Mouse (Mus musculus) layer of hippocampus, adult 2 months (tissue): ENCODE data around the gene Wdr24. TPM values are rescaled to one million over a fixed set of nuclear protein-coding genes. Genes with fewer than 3 reads are reported as not detected.

Experiments
- DNase-seq, 2 experiments: peaks; one replicate each; pipeline ENCODE4 v3.0.0; 2022; ENCODE audit warnings: low spot score in 2 of 2
- H3K27ac ChIP-seq: fragments of 200-600 bp; 2 replicates; pipeline ENCODE4 v1.8.1; 2022
- H3K4me3 ChIP-seq: fragments of 200-600 bp; 2 replicates; pipeline ENCODE4 v1.8.1; 2022; ENCODE audit warnings: mild to moderate bottlenecking
- CTCF ChIP-seq: fragments of 200-600 bp; conservative IDR thresholded peaks from 2 replicates; pipeline ENCODE4 v1.8.1; 2022; ENCODE audit warnings: antibody characterized with exemption, mild to moderate bottlenecking, moderate library complexity
- total RNA-seq, 2 experiments: library from RNA; stranded (reverse); gene quantifications; 2 replicates each; pipeline ENCODE4 v1.2.3; 2021

The Wdr24 gene
- total RNA-seq, 2 experiments from 2014 or later, result 27.9 to 28.9 TPM

DNA sequence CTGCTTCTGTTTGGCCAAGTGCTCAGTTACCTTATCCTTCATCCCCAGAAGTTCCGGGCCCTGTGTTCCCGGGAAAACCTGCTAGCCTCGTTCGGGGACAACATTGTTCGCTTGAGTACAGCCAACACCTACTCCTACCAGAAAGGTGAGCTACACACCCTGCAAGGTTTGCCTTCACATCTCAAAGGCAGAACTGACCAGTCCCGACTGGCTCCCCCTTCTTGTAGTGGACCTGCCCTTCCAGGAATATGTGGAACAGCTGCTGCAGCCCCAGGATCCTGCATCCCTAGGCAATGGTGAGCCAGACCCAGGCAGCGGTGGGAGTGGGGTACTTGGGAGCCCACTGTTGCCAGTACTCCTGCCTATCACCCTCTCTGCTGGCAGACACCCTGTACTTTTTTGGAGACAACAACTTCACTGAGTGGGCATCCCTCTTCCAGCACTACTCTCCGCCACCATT, 6.2 kb downstream of the Wdr24 start:
- Histone ChIP-seq H3K27ac (peak overlapping the region; percentile 93), H3K4me3 (peak overlapping the region; percentile 82)

GRCm38 (mm10) chr17:25830200-25830753, 6.8 kb downstream of the Wdr24 start:
- no peak overlapping the region for H3K27ac ChIP-seq
- DNase-seq, result no peak
- peak overlapping the region; percentile 82 for H3K4me3 ChIP-seq
- TF ChIP-seq CTCF, result no peak

More for the DNA sequence above, 6.2 kb downstream of the Wdr24 start:
- no peak for TF ChIP-seq CTCF
- no peak for DNase-seq

- Histone ChIP-seq H3K27ac (0 out of 2 replicates have a peak overlapping the region, but pooled peaks have one; percentile 99), H3K4me3 (peak overlapping the region; percentile 87)
- no peak for DNase-seq
- no peak for TF ChIP-seq CTCF
These were observed 7.5 kb downstream of the Wdr24 start for GRCm38 (mm10) chr17:25830806-25831431.

- H3K4me3 ChIP-seq, result peak overlapping the region; percentile 87
- H3K27ac ChIP-seq, result peak overlapping the region; percentile 99
- TF ChIP-seq CTCF, result no peak
- DNase-seq, result no peak
These were observed 8.2 kb downstream of the Wdr24 start for GRCm38 (mm10) chr17:25831451-25832281.

GRCm38 (mm10) chr17:25832436-25833290, 9.2 kb downstream of the Wdr24 start:
- no peak for TF ChIP-seq CTCF
- peak; percentile 97 to 98 for DNase-seq
- peak overlapping the region; percentile 87 for H3K4me3 ChIP-seq
- H3K27ac ChIP-seq, result peak overlapping the region; percentile 99

GRCm38 (mm10) chr17:25833291-25833663, 9.8 kb downstream of the Wdr24 start, which contains the start of gene Stub1:
Stub1 (minus strand) TSS chr17:25833404.
- peak; percentile 80 to 84 for DNase-seq
- Histone ChIP-seq H3K4me3 (peak within 1 kb of the TSS; percentile 87), H3K27ac (peak within 1 kb of the TSS; percentile 99)
- no peak for TF ChIP-seq CTCF

DNA sequence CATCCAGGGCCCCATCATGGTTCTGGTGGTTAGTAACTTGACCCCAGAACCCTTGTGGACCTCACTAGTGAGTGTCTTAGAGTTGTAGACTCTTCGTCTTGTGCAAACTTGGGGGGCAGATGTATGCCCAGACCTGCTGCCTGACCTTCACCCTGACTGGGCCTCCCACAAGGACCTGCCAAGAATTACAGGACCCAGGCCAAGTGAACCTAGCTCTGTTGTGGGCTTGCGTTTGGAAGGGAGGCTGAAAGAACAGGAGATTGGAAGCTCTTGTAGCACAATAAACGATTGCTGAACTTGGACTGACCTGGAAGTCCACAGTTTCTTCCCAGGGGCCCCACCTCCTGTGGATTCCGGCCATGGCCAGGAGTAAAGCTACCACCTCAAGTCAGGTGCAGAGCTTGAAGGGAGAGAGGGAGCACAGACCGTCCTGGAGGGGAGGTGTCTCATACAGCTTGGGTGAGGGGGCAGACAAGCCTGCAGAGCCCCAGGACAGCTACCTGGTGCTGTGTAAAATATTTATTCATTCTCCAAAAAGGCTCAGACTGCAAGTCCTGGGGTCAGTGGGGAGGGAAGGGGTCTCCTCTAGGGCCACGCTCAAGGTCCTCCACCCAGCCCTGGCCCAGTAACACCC, 10.7 kb downstream of the Wdr24 start:
- TF ChIP-seq CTCF, result no peak
- Histone ChIP-seq H3K4me3 (peak overlapping the region; percentile 87), H3K27ac (peak overlapping the region; percentile 99)
- DNase-seq, result no peak

GRCm38 (mm10) chr17:25834595-25835222, 11.3 kb downstream of the Wdr24 start:
- TF ChIP-seq CTCF, result no peak
- no peak for DNase-seq
- Histone ChIP-seq H3K4me3 (peak overlapping the region; percentile 87), H3K27ac (peak overlapping the region; percentile 99)

DNA sequence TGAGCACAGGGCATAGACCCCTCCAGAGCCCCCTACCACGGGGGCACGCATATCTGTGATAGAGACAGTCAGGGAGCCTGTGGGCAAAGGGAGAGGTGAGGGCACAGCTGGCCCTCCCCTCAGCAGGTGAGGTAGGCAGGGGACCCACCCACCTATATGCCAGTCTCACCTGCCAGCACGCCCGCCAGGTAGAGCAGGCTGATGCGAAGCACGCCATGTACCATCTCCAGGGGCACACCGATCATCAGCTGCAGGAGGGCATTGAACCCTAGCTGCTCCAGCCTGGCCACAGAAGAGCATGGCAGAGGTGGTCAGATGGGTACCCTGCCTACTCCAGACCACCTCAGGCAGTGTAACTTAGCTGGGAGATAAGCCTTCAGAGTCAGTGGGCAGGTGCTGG, 11.9 kb downstream of the Wdr24 start:
- no peak overlapping the region; the same call in 1 of the 2 replicates for H3K4me3 ChIP-seq

GRCm38 (mm10) chr17:25835816-25836215, 12.4 kb downstream of the Wdr24 start:
- H3K4me3 ChIP-seq, result peak overlapping the region; percentile 72
- H3K27ac ChIP-seq, result peak overlapping the region; percentile 99
- no peak for TF ChIP-seq CTCF
- no peak for DNase-seq

More for the DNA sequence above, 11.9 kb downstream of the Wdr24 start:
- peak overlapping the region; percentile 99 for H3K27ac ChIP-seq
- no peak for DNase-seq
- no peak for TF ChIP-seq CTCF

- DNase-seq, result no peak
- no peak for TF ChIP-seq CTCF
These were observed 13.1 kb downstream of the Wdr24 start for GRCm38 (mm10) chr17:25836397-25837075.

More at GRCm38 (mm10) chr17:25836397-25837075, 13.1 kb downstream of the Wdr24 start:
- Histone ChIP-seq H3K27ac (peak overlapping the region; percentile 99), H3K4me3 (peak overlapping the region; percentile 72)
